Mouse (Mus musculus) liver, embryonic 14.5 days (tissue): ENCODE data around the gene Snx6. TPM values are rescaled to one million over a fixed set of nuclear protein-coding genes. Genes with fewer than 3 reads are reported as not detected.
"Not testable (repeated sequence)": the region's sequence is repeated elsewhere in the genome, so short reads cannot be mapped to it uniquely, and the experiment has no call there.

Source experiments
- ATAC-seq: fragments of 200-750 bp; cut with Nextera tagmentation; 2 replicates; pipeline ENCODE4 v1.8.0; 2017; ENCODE audit warnings: moderate number of reproducible peaks, mild to moderate bottlenecking, moderate library complexity; ENCODE audit not compliant: insufficient read depth
- DNase-seq, 3 experiments: peaks; one replicate each; pipeline ENCODE4 v3.0.0-alpha.2; 2012 to 2013; ENCODE audit warnings: low read depth in 3 of 3, low spot score in 3 of 3
- H3K27ac ChIP-seq: fragments of 300-500 bp; sonication (generic); 2 replicates; pipeline ENCODE4 v1.5.1; 2014; ENCODE audit warnings: moderate library complexity, mild to moderate bottlenecking, control low read depth, inconsistent platforms
- H3K27me3 ChIP-seq: fragments of 300-500 bp; sonication (generic); 2 replicates; pipeline ENCODE4 v1.6.1; 2014; ENCODE audit warnings: mild to moderate bottlenecking, low read length, moderate library complexity; ENCODE audit not compliant: control insufficient read depth, insufficient read depth
- H3K36me3 ChIP-seq: fragments of 300-500 bp; sonication (generic); replicated peaks from 2 replicates; pipeline ENCODE4 v1.6.1; 2014; ENCODE audit warnings: low read depth; ENCODE audit not compliant: control insufficient read depth, insufficient read depth
- H3K4me1 ChIP-seq, 2 experiments: fragments of 200-500 bp in 1 of 2; fragments of 300-500 bp in 1 of 2; sonication (generic) in 1 of 2; replicated peaks; 2 replicates each; pipeline ENCODE4 v1.6.1; 2012 to 2014; ENCODE audit warnings: antibody characterized with exemption in 1 of 2, inconsistent platforms in 1 of 2, low read length in 1 of 2; ENCODE audit not compliant: control insufficient read depth in 2 of 2, insufficient read depth in 2 of 2
- H3K4me2 ChIP-seq: fragments of 300-500 bp; sonication (generic); 2 replicates; pipeline ENCODE4 v1.6.1; 2014; ENCODE audit warnings: low read depth, mild to moderate bottlenecking, control low read depth, moderate library complexity
- H3K4me3 ChIP-seq, 2 experiments: fragments of 200-500 bp in 1 of 2; fragments of 300-500 bp in 1 of 2; sonication (generic) in 1 of 2; 2 replicates each; pipeline ENCODE4 v1.5.1; 2012 to 2014; ENCODE audit warnings: low read depth in 2 of 2, low read length in 2 of 2, mild to moderate bottlenecking in 2 of 2, control low read depth in 1 of 2, inconsistent platforms in 1 of 2, moderate library complexity in 1 of 2; ENCODE audit not compliant: insufficient read depth in 1 of 2
- H3K9ac ChIP-seq: fragments of 300-500 bp; sonication (generic); replicated peaks from 2 replicates; pipeline ENCODE4 v1.6.1; 2014; ENCODE audit warnings: mild to moderate bottlenecking, control low read depth, moderate library complexity
- H3K9me3 ChIP-seq: fragments of 300-500 bp; sonication (generic); 2 replicates; pipeline ENCODE4 v1.6.1; 2016; ENCODE audit warnings: low read length, mixed read lengths; ENCODE audit not compliant: control insufficient read depth
- CTCF ChIP-seq: IDR thresholded peaks from 2 replicates; pipeline ENCODE4 v1.5.1; 2016; ENCODE audit warnings: antibody characterized with exemption, low read depth, control low read depth
- EP300 ChIP-seq: IDR thresholded peaks from 2 replicates; pipeline ENCODE4 v1.6.1; 2016; ENCODE audit warnings: antibody characterized with exemption, low read depth
- whole genome bisulfite sequencing: fragments of 180-500 bp; shearing (Covaris S2); extraction: QIAGEN DNeasy Blood & Tissue Kit; methylation state at CpG from one replicate; pipeline ENCODE4 v1.1.7; 2014; ENCODE audit not compliant: insufficient replicate concordance; 5-methylcytosine and 5-hydroxymethylcytosine counted together
- polyA plus RNA-seq, 2 experiments: library from polyadenylated mRNA; depleted of rRNA in 1 of 2; stranded (reverse) in 1 of 2; unstranded in 1 of 2; fragments of >200 nt; fragmentation: Nextera tagmentation in 1 of 2; extraction: Ambion mirVana in 1 of 2; gene quantifications; 2 replicates each; pipeline versions ENCODE4 v1.2.1 to v1.2.3; 2012 to 2014

Snx6 gene
- polyA plus RNA-seq, 2 experiments: 17.4 to 46.1 TPM

- TF ChIP-seq CTCF (no peak), EP300 (no peak)
- 78% methylated on average over 12 of the region's 12 CpGs for WGBS
- no peak overlapping the region for H3K9ac ChIP-seq
- no peak for ATAC-seq
- H3K27me3 ChIP-seq: no peaks in the 10 kb centered on the region
- DNase-seq: no peak
- no peak overlapping the region for H3K4me3 ChIP-seq
- H3K4me2 ChIP-seq: no peak overlapping the region
- no peaks in the 10 kb centered on the region for H3K9me3 ChIP-seq
- H3K4me1 ChIP-seq: no peaks in the 10 kb centered on the region
- no peak overlapping the region for H3K27ac ChIP-seq
- no peaks in the 10 kb centered on the region; the same call in none of the 2 replicates for H3K36me3 ChIP-seq
Observed at GRCm38 (mm10) chr12:54763624-54764023, 31.9 kb downstream of the Snx6 start.

- H3K27me3 ChIP-seq: no peaks in the 10 kb centered on the region
- WGBS: 66% methylated on average over 1 of the region's 1 CpGs
- H3K4me1 ChIP-seq: no peaks in the 10 kb centered on the region
- no peak for TF ChIP-seq EP300
- no peak for TF ChIP-seq CTCF
- ATAC-seq (no peak), DNase-seq (no peak)
- H3K9me3 ChIP-seq: no peaks in the 10 kb centered on the region
- H3K9ac ChIP-seq: no peak overlapping the region
- no peak overlapping the region for H3K4me3 ChIP-seq
- H3K4me2 ChIP-seq: no peak overlapping the region
- no peak overlapping the region for H3K27ac ChIP-seq
- H3K36me3 ChIP-seq: no peaks in the 10 kb centered on the region; the same call in none of the 2 replicates
Observed at GRCm38 (mm10) chr12:54760676-54761075, 34.8 kb downstream of the Snx6 start.

GRCm38 (mm10) chr12:54758846-54759245 is 36.7 kb downstream of the Snx6 start:
- no peak for DNase-seq

GRCm38 (mm10) chr12:54748647-54749046 is 46.9 kb downstream of the Snx6 start:
- H3K9ac ChIP-seq: no peak overlapping the region
- no peak overlapping the region for H3K4me2 ChIP-seq
- H3K27ac ChIP-seq: no peak overlapping the region
- DNase-seq: no peak
- ATAC-seq: no peak
- H3K36me3 ChIP-seq: no peaks in the 10 kb centered on the region; the same call in 1 of the 2 replicates
- no peaks in the 10 kb centered on the region for H3K27me3 ChIP-seq
- no peak for TF ChIP-seq CTCF
- WGBS: 74% methylated on average over 8 of the region's 8 CpGs
- no peak overlapping the region for H3K4me3 ChIP-seq
- H3K4me1 ChIP-seq: no peaks in the 10 kb centered on the region
- no peaks in the 10 kb centered on the region for H3K9me3 ChIP-seq

More at GRCm38 (mm10) chr12:54758846-54759245, 36.7 kb downstream of the Snx6 start:
- Histone ChIP-seq H3K27me3 (no peaks in the 10 kb centered on the region), H3K9ac (no peak overlapping the region), H3K4me2 (no peak overlapping the region), H3K4me1 (no peaks in the 10 kb centered on the region), H3K27ac (no peak overlapping the region), H3K36me3 (no peaks in the 10 kb centered on the region; the same call in none of the 2 replicates), H3K9me3 (no peaks in the 10 kb centered on the region), H3K4me3 (no peak overlapping the region)
- no peak for ATAC-seq
- 89% methylated on average over 2 of the region's 2 CpGs for WGBS
- peak; percentile 37; the same call in 1 of the 2 replicates for TF ChIP-seq CTCF
- no peak for TF ChIP-seq EP300

GRCm38 (mm10) chr12:54738661-54739243 is 56.8 kb downstream of the Snx6 start:
- not testable (repeated sequence) for H3K9me3 ChIP-seq, H3K36me3 ChIP-seq, DNase-seq, H3K27me3 ChIP-seq, H3K4me3 ChIP-seq, H3K9ac ChIP-seq, H3K4me2 ChIP-seq, H3K4me1 ChIP-seq, H3K27ac ChIP-seq
- ATAC-seq: peak; percentile 38
- 2% methylated on average over 8 of the region's 33 CpGs for WGBS

GRCm38 (mm10) chr12:54737891-54738660 is 57.4 kb downstream of the Snx6 start:
- H3K9me3 ChIP-seq, H3K4me3 ChIP-seq, DNase-seq, H3K27ac ChIP-seq, H3K4me1 ChIP-seq, H3K36me3 ChIP-seq, H3K9ac ChIP-seq, H3K27me3 ChIP-seq, H3K4me2 ChIP-seq: not testable (repeated sequence)
- no CpG with 5 or more reads among the region's 21 CpGs for WGBS
- peak; percentile 83 for ATAC-seq
